Mouse (Mus musculus): ENCODE measurements around the gene Tinagl1.
A peak's percentile ranks its signal among the peaks of the same experiment; 100 is the strongest.

Gene Tinagl1

DNA sequence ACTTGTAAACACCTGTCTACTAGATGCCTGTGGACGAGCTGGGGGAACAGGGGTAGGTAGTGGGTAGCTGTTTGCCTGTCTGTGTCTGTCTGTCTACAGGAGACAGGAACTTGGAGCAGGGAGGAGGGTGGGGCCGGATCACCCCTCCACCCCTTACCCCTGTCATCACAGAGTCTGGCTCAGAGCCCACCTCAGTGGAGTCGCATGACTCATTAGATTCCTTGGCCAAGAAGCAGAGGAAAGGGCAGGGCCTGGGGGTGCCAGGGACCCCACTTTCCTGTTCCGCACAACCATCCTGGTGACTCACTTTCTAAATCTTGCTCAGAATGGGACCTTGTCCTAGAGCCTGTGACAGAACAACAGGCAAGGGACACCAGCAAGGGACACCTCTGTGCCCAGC, 2.2 kb upstream of the Tinagl1 start:
- no peak for DNase-seq (ENCODE audit: low spot score)

DNA sequence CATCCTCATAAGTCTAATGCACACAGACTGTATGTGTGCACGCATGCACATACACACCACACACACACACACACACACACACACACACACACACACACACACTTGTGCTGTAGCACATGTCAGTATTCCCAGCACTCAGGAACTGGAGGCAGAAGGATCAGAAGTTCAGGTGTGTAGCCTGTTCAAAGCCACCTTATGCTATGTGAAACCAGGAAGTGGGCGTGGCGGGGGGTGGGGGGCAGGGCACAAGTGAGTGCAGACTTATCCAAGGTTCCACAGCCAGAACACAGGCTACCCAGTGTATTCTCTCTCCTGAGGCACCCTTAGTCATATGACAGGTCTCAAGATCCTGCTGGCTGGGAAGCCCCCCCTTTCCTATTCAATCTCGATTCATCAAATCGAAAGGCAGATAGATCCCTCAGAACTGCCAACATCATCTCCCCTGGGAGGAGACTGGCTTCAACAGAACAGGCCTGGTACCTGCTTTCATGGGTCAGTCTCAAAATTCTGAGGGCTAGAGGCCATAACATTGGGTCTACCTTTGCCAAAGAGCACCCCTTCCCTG, 1.3 kb upstream of the Tinagl1 start:
- no peak for DNase-seq (ENCODE audit: low spot score)

DNA sequence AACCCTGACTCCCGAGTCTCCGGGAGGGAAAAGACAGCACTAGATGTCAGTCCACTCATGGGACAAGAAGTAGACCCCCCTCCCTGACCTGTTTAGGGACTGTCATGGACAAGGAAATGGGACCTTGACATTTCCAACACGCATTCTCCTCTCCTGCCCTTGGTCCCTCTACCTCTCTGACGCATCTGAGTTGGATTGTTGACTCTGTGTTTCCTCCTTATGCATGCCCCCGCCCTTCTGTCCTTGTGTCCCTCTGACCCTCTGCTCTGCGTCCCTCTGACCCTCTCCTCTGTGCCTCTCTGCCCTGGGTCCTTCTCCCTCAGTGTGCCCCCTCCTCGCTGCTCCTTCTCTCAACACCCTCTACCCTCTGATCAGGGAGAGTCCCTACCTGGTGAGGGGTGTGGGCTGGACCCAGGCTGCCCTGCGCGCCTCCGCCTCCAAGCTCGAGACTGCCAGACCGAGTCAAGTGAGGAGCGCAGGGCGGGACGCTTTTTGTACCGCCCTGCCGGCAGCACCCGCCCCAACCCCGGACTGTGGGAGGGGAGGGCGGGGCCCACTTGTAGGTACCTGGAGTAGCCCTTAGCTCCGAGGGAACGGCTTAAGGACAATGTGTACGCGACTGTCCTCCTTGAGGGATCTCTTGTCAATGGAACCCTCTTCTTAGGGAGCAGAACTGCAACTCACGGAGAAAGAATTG, 439 bp downstream of the Tinagl1 start:
- DNase-seq (ENCODE audit: low spot score): no peak

DNA sequence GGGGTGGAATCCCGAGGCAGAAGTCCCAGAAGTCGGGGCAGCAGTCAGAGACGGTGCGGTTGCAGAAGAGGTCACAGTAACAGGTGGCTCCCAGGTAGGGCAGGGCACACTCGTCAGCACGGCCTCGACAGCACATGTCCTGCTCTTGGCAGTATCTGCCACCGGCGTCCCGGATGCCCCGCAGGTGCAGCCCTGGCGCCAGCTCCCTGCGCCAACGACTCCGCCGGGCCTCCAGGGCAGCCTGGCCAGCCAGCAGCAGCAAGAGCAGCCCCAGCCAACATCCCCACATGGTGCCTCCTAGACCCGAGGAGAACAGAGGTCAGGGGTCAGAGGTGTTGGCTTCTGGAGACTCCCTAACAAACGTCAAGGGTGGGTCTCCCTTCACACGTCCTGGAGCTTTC, 1.0 kb downstream of the Tinagl1 start:
- DNase-seq (ENCODE audit: low spot score): no peak

DNA sequence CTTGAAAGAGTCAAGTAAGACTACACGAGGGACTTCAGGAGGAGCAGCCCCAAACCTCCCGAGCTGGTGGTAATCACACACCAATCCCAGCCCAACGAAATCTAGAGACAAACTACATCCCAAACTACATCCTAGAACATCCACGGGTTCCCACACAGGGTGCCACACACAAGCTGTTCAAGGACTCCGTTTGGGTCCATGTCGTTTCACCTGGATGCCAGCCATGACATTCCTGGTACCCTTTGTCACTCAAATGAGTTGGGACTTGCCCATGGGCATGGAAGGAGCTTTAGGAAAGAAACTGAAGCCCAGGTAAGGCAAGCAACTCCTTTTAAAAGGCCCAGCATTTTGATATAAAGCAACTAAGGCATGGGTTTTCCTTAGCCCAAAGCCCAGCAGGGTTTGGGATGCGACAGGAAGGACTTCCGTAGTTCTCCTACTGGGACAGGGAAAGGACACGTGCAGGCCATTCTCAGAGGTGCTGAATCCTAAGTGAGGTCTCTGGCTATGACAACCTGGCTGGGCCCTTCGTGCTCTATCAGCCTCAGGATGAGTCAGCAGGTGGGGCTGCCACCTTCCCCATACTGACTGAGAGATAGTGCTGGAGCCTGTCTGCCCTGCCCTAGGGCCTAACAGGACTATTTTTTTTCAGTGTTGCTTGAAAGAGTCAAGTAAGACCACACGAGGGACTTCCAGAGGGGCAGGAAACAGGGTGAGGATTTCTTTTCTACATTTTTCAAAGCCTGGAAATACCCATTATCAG, 1.7 kb downstream of the Tinagl1 start:
- DNase-seq (ENCODE audit: low spot score): no peak

DNA sequence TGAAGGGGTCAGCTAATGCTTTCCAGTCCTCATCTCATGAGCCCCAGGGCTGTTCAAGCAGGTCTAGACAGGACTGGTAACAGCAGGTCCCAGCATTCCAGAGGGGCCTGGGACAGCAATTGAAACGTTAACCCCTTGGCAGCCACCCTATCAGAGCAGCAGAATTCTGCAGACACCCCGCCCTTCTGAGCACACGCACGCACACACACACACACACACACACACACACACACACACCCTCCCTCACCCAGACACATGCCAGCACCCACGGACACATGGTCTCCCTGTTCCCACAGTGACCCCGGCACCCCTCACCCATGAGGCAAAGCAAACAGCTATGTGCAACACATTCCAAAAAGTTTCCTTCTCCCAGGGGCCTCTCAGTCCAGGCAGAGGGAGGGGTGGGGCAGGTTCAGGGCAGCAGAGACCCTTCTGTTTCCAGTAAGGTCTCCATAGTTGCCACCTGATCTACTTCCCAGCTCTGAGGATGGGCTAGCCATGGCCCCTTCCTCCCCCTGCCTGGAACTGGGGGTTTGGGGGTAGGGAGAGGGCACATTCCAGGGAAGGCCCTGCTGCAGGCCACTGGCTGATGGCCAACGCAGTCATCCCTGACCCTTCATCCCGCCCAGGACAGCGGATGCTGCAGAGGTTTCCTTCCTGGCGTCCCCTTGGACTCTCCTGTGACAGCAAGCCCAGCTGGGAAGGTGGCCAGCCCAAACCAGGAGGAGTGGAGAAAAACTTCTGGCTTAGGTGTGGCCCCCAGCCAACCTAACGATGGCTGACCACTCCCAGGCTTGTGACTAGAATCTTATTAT, 2.8 kb downstream of the Tinagl1 start:
- no peak for DNase-seq (ENCODE audit: low spot score)

DNA sequence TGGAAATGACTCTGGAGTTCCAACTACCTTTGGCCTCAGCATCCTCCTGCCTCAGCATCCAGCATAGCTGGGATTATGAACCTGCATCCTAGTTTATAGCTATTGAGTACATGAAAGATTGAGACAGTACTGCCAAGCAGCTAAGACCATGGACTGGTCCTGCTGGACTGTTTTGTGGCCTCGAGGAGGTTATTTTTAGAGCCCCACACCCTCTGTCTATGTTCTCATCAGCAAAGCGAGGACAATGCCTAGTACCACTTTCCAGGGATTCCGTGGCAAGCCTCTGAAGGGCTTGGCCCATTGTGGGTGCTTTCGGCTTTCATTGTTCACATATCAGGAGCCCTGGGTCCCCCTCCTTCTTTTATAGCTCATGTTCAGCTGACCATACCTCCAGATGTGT, 4.6 kb downstream of the Tinagl1 start:
- no peak for DNase-seq (ENCODE audit: low spot score)

DNA sequence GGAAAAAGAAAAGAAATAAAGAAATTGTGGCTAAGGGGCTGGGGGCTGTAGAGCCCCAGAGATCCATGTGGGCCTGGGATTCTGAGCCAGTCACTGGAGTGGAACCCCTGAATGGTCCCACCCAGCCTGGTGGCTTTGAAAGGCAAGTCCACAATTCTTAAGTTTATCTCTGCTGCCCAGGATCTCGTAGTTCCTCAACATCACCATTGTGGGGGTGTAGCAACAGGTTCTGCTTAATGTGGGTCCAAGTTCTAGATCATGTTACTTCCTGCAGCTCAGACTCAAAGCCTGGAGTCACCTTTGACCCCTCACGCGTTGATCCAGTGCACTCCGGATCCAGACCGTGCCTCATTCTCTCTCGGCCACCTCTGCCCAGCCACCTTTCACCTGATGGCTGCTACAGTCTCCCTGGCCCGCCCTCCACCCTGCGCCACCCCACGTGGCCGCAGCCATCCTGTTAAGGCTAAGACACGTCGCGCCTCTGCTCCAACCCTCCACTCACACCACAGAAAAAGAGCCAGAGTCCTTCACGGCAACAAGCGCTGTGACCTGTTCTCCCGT, 5.4 kb downstream of the Tinagl1 start:
- DNase-seq (ENCODE audit: low spot score): no peak

DNA sequence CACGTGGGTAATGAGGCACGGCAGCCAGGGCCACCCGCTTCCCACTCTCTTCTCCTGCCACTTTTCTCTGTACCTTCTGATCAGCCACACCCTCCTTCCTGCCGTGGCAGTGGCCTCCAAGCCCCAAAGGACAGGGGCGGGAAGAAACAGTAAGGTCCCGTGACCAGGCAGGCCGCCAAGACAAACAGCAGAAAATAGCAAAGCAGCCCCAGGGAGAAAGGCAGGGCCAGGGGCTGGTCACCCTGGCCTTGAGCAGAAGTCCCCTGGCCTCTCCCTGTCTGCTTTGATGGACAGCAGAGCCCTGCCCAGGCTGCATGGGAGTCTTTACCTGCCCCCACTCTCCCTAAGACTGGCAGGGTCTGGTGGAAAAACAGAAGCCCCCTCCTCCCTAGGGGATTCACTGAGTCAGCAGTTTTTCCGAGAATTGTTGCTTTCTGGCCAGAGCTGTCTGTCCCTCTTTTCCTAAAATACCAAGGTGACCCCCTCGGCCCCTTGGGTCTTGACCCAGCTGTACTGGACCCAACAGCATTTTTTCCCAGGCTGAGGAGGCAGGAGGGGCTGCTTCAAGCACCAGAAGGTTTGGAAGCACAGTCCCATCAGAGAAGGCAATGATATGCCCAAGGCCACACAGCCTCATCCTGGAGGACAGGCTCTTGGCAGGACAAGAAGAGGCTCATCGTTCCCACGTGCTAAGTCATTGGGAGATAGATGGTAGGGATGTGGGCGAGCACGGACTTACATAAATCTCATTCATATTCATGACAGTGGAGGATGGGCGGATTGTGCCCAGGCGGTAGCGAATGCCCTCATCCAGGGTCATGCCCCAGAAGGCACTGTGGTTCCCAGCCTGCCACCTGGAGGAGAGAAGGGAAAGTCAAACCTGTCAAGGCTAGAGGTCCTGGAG, 6.4 kb downstream of the Tinagl1 start:
- peak; percentile 49 for DNase-seq (ENCODE audit: low spot score)

DNA sequence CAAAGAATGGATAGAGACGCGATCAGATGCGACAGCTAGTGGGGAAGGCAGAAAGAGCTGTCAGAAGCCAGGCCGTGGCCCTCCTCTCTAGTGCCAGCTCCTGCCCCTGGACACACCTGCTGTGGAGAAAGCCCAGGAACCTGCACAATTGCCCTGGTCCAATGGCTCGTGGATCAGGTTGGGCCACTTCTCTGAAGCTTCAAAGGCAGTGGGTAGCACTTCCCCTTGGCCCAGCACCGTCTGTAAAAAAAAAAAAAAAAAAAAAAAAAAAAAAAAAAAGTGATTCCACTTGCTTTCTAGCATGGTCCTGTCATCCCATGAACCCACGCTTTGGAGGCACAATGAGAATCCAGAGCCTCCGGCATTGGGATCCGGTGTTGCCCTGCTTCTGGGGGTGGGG, 7.1 kb downstream of the Tinagl1 start:
- DNase-seq (ENCODE audit: low spot score): no peak

DNA sequence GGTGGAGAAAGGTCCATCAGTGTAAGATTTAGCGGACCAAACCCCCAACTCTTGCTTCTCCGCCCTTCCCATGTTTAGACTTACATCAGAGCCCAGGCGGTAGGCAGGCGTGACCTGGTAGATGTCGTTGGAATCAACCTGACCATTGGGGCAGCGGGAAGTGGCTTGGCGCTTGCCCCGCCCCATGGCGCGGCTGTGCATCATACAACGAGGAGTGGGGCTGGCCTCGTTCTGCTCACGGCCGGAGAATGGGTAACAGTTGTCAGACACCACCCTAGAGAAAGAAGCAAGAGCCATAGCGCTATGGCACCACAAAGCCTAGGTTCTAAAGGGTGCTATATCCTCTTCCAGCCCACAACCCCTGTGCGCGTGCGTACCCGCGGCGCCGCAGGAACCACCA, 7.6 kb downstream of the Tinagl1 start:
- DNase-seq (ENCODE audit: low spot score): no peak

DNA sequence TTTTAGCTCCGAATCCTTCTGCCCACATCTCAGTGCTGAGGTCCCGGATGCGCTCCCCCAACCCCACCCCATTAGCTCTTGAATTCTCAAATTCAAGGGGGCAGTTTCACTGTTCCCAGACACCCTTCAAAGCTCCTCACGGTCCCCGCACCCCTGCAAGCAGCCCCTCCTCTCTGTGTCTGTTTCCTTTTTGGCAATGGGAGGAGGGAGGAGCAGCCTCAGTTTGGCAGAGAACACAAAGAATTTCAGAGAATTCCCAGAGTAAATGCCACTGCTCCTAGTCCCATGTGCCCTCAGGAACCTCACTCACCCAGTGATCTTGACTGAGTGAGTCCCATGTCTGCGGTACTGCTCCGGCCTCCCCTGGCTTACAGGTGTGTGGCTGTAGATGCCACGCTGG, 8.3 kb downstream of the Tinagl1 start:
- DNase-seq (ENCODE audit: low spot score): no peak

DNA sequence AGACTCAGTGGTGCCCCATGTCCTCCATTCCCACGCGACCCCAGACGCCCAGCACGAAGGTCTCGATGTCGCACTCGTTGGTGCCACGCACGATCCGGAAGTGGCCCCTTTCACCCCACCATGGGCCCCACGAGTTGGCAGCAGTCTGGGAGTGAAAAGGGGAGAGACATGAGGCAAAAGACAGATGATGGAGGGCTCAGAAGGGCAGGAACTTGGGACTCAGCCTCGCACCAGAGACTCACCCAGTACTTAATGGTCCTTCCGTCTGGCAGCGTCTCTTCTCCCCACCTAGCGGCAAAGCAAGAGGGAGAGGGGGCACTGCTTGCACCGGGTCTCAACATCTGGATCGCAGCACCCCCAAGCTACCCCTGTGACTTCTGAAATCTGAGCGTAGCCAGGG, 8.9 kb downstream of the Tinagl1 start:
- DNase-seq (ENCODE audit: low spot score): no peak

DNA sequence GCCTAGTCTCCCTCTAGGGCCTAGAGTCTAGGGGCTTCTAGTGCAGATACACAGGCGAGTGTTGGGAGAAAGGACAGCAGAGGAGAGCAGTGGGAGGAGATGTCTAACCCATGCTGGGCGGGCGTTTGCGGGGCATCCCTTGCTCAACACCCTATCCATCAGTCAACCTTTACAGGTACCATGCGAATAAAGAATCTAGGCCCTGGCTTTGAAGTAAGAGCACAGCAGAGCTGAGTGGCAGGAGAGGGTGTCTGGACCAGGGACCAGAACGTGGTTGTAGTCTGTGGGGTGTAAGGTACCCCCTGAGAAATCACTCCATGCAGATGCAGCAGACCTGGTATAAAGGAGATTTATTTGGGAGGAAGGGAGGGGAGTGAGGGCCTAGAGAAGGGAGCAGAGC, 10.8 kb downstream of the Tinagl1 start:
- DNase-seq (ENCODE audit: low spot score): no peak

DNA sequence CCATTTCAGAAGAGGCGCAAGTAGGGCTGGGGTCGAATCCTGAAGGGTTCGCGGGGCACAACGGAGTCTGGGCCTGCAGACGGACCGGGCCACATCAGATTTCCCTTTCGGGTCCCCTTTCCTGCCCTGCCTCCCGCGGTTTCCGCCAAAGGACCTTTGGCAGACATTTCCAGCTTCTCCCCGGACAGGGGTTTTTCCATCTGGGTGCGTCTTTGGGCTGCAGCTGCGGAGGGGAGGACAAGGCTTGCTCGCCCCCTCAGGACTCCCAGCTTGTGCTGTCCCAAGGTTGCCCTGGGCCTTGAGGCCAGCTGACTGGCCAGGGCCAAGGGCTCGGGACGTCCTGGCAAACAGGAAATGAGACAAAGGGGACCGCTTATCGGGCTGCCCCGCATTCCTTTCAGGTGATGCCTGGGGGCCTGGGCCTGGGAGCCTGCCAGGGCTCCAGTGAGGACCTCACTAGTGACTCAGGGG, 11.5 kb downstream of the Tinagl1 start:
- DNase-seq (ENCODE audit: low spot score): no peak

DNA sequence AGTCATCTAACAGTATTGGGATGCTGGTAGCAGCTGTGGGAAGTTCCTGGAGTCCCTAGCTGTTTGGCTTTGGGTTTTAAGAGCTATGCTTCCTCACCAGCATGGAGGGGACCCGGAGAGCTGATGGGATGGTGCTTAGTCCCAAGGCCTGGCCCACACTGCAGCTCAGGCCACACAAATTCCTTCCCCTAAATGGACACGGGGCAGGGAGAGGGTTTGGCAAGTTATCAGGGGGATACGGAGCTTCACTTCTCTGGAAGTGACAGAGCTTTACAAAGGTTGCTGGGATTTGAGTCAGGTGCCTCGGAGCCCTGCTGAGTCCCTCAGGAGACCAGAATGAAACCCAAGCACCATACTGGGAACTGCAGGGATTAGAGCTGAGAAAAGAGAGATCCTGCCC, 13.6 kb downstream of the Tinagl1 start:
- DNase-seq (ENCODE audit: low spot score): no peak

DNA sequence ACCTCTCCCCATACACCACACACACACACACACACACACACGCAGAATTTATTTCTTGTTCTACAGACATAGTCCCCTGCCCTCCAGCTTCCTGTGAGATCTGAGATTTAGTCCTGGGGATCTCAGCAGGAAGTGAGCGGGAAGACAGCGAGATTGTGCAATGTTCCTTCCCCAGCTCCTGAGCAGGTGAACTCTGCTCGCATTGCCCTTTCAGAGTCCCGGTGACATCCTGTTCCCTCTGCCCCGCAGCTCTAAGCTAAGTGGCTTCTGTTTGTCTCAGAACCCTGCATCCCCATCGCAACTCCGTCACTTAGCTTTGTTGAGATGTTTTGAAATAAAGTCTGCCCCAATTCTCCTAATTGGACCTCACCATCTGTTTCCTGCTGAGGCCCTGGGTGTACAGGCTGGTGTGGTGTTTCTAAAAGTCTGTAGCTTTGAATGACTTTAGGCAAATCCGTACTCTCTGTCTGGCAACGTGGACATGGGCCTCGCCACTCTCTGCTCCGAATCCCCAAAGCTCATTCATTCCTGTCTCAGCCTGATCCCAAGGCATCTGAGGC, 18.0 kb downstream of the Tinagl1 start:
- DNase-seq (ENCODE audit: low spot score): no peak

DNA sequence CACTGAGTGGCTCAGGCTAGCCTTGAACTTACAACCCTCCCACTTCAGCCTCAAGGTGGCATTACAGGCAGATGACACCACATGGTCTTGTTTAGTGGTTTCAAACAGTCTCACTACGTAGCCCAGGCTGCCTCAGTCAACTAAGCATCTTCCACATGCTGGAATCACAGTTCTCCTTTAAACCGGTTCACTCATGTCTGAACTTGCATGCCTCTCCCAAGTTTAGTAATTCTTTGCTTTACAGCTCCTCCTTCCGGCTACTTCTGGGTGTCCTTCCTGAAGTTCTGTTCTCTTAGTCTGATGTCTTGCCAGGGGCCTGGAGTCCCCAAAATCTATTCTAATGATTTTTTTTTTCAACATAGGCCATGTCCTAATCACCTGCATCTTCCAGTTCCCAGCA, 20.7 kb downstream of the Tinagl1 start:
- no peak for DNase-seq (ENCODE audit: low spot score)

DNA sequence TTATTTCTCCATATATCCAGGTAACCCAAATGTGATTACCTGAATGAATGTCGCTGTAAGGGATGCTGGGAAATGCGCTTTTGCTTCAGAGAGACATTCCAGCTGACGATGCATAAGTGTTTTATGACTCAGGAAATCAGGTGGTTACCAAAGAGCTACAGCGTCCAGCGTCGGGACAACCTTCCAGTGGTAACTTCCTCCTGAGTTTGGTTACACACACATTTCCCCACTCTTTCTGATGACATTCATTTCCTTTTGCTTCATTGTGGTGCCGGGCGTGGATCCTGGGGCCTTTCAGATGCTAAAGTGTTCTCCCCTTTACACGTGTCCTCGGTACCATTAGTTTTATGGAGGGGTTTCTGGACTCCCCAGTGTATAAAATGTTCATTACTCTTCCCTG, 26.5 kb downstream of the Tinagl1 start:
- no peak for DNase-seq (ENCODE audit: low spot score)

DNA sequence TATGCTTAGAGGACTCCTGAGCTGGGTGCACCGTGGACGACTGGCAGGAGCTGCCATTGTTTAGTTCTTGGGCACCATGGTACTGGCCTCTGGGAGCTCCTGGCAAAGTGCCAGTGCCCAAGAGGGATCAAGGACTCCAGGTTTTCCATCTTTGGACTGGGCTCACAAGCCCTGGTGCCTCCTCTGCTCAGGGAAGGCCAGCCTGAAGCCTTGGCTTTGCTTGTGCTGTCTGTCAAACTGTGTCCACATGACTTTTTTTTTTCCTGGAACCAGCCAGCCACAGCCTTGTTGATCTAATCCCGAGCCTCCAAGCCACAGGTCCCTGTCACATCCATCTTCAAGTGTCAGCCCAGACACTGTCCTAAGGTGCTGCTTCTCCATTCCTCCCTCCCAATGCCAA, 33.1 kb downstream of the Tinagl1 start:
- DNase-seq (ENCODE audit: low spot score): no peak

DNA sequence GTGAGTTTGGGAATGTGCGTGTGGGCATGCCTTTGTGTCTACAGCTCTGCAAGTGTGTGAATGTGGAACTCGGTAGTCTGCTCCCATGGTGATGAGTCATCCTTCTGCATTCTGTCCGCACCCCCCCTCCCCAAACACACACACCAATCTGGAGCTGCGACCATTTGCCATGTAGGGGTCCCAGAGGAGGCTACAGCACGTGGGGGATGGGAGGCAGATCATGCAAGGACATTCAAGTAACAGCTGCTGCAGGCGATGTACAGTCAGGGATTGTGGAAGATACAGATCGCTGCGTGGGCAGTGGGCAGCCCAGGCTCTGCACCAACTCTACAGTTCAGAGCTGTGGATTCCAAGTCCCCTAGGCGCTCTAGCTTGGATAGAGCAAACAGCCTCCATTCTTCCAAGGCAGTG, 33.9 kb downstream of the Tinagl1 start:
- no peak for DNase-seq (ENCODE audit: low spot score)
